Mouse (Mus musculus) olfactory bulb, adult 2 months (tissue): ENCODE data around the gene Sppl3. TPM values are rescaled to one million over a fixed set of nuclear protein-coding genes. Genes with fewer than 3 reads are reported as not detected.

ENCODE experiments used
- H3K27ac ChIP-seq: fragments of 200-500 bp; 2 replicates; pipeline ENCODE4 v1.5.1; 2012; ENCODE audit warnings: low read depth, low read length; ENCODE audit not compliant: insufficient read depth
- H3K4me1 ChIP-seq: fragments of 200-500 bp; 2 replicates; pipeline ENCODE4 v1.6.1; 2012; ENCODE audit warnings: low read length; ENCODE audit not compliant: control insufficient read depth, insufficient read depth
- H3K4me3 ChIP-seq: fragments of 200-500 bp; 2 replicates; pipeline ENCODE4 v1.5.1; 2012; ENCODE audit warnings: mild to moderate bottlenecking, low read depth, low read length, moderate library complexity; ENCODE audit not compliant: insufficient read depth
- CTCF ChIP-seq: fragments of 200-500 bp; IDR thresholded peaks from 2 replicates; pipeline ENCODE4 v1.5.1; 2012; ENCODE audit warnings: low read depth, mild to moderate bottlenecking, low read length, moderate library complexity; ENCODE audit not compliant: insufficient read depth
- POLR2A ChIP-seq: fragments of 200-500 bp; IDR thresholded peaks from 2 replicates; pipeline ENCODE4 v1.6.1; 2012; ENCODE audit warnings: mild to moderate bottlenecking, low read depth, low read length, moderate library complexity; ENCODE audit not compliant: insufficient read depth
- WGBS: fragments of 180-500 bp; shearing (Covaris S2); methylation state at CpG from one replicate; pipeline ENCODE4 v1.1.7; 2018; 5-methylcytosine and 5-hydroxymethylcytosine counted together
- polyA plus RNA-seq: library from polyadenylated mRNA; stranded (reverse); fragments of >200 nt; gene quantifications from 2 replicates; pipeline ENCODE4 v1.2.4, GENCODE M21; 2012; ENCODE audit warnings: low replicate concordance; ENCODE audit not compliant: missing spikeins, insufficient read depth, insufficient read length

Gene Sppl3
- polyA plus RNA-seq, 1 experiment: not detected

- H3K27ac ChIP-seq: no peak overlapping the region
- H3K4me1 ChIP-seq: no peaks in the 10 kb centered on the region
- no peak overlapping the region for H3K4me3 ChIP-seq
- whole genome bisulfite sequencing: 56% methylated on average over 4 of the region's 4 CpGs
- TF ChIP-seq POLR2A (no peak), CTCF (no peak)
These were observed 15.2 kb downstream of the Sppl3 start for GRCm38 (mm10) chr5:115026170-115026569.

DNA sequence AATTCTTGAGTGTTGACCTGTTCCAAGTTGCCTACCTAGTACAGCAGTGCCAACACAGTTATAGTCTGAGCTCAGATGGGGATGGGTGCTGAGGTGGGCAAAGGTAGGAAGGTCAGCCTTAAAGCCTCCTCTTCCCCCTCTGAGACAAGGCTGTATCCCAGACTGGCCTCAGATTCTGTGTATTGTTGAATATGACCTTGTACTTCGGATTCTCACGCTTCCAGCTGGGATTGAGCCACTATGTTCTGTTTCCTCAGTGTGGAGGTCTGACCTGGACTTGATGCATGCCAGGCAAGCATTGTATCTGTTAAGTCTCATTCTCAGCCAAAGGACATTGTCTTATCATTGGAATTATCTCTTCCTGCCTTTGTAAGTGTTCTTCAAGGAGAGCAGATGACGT lies 16.2 kb downstream of the Sppl3 start:
- TF ChIP-seq POLR2A: no peak
- no peak for TF ChIP-seq CTCF
- no peak overlapping the region for H3K4me3 ChIP-seq
- peaks cover 4% of the 10 kb centered on the region; the same call in 1 of the 2 replicates for H3K4me1 ChIP-seq
- no peak overlapping the region; the same call in 1 of the 2 replicates for H3K27ac ChIP-seq
- WGBS: 85% methylated on average over 3 of the region's 3 CpGs

DNA sequence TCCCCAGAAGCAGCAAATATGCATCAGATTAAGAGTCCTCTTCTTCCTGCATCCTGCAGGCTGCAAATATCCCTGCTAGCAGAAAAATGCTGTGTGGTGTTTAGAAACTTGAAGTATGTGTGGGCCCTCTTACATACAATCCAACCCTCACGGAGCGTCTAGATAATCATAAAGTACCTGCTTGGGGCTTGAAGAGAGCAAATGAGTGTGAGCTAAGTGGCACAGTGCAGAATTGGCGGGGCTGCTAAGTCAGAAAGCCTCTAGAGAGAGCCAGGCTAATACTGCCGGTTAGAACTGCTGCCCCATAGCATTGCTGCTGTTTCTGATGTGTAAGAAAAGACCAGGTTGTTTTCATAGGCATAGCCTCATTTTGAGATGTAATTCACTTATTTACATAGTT lies 18.0 kb downstream of the Sppl3 start:
- peaks cover 6% of the 10 kb centered on the region; the same call in 1 of the 2 replicates for H3K4me1 ChIP-seq
- 78% methylated on average over 4 of the region's 4 CpGs for WGBS
- no peak overlapping the region for H3K4me3 ChIP-seq
- TF ChIP-seq POLR2A: no peak
- no peak for TF ChIP-seq CTCF
- no peak overlapping the region for H3K27ac ChIP-seq

GRCm38 (mm10) chr5:115029509-115029908 lies 18.6 kb downstream of the Sppl3 start:
- Histone ChIP-seq H3K4me3 (no peak overlapping the region), H3K27ac (no peak overlapping the region), H3K4me1 (peaks cover 6% of the 10 kb centered on the region; the same call in 1 of the 2 replicates)
- 81% methylated on average over 3 of the region's 3 CpGs for WGBS
- TF ChIP-seq POLR2A: no peak
- no peak for TF ChIP-seq CTCF

- no peak overlapping the region for H3K4me3 ChIP-seq
- H3K4me1 ChIP-seq: peaks cover 7% of the 10 kb centered on the region; the same call in 1 of the 2 replicates
- TF ChIP-seq POLR2A: no peak
- no peak for TF ChIP-seq CTCF
- WGBS: 86% methylated on average over 5 of the region's 5 CpGs
- H3K27ac ChIP-seq: no peak overlapping the region
These were observed 20.6 kb downstream of the Sppl3 start for GRCm38 (mm10) chr5:115031576-115031975.

GRCm38 (mm10) chr5:115032620-115033019 lies 21.7 kb downstream of the Sppl3 start:
- H3K27ac ChIP-seq: no peak overlapping the region
- no peak for TF ChIP-seq CTCF
- TF ChIP-seq POLR2A: no peak
- peaks cover 8% of the 10 kb centered on the region; the same call in 1 of the 2 replicates for H3K4me1 ChIP-seq
- no peak overlapping the region for H3K4me3 ChIP-seq
- 87% methylated on average over 2 of the region's 2 CpGs for WGBS

DNA sequence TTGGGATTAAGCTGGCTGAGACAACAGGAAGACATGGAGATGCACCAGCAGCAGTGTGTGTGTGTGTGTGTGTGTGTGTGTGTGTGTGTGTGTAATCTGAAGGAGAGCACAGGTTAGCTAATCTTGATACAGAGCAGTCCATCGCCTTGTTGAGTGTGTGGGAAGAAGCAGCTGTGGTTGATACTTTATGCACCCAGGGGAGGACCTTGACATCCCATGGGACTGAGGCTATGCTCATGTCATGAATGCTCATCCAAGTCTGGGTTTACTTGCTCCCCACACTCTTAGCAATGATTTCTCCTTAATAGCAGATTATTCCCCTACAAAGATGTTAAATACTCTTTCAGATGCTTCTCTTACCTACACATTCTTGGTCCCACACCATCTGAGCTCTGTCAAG lies 24.3 kb downstream of the Sppl3 start:
- WGBS: 75% methylated on average over 1 of the region's 1 CpGs

GRCm38 (mm10) chr5:115037099-115037498 lies 26.2 kb downstream of the Sppl3 start:
- Histone ChIP-seq H3K27ac (no peak overlapping the region), H3K4me1 (peaks cover 5% of the 10 kb centered on the region; the same call in 1 of the 2 replicates), H3K4me3 (no peak overlapping the region)
- TF ChIP-seq POLR2A (no peak), CTCF (no peak)
- WGBS: 75% methylated on average over 2 of the region's 2 CpGs

More for the DNA sequence above, 24.3 kb downstream of the Sppl3 start:
- no peak for TF ChIP-seq POLR2A
- no peak for TF ChIP-seq CTCF
- Histone ChIP-seq H3K4me1 (peaks cover 8% of the 10 kb centered on the region; the same call in 1 of the 2 replicates), H3K4me3 (no peak overlapping the region), H3K27ac (no peak overlapping the region)

- TF ChIP-seq POLR2A (no peak), CTCF (no peak)
- Histone ChIP-seq H3K27ac (no peak overlapping the region), H3K4me3 (no peak overlapping the region), H3K4me1 (peaks cover 5% of the 10 kb centered on the region)
- 32% methylated on average over 4 of the region's 4 CpGs for WGBS
These were observed 29.8 kb downstream of the Sppl3 start for GRCm38 (mm10) chr5:115040756-115041155.

- TF ChIP-seq POLR2A: no peak
- TF ChIP-seq CTCF: no peak
These were observed 32.7 kb downstream of the Sppl3 start for GRCm38 (mm10) chr5:115043626-115044025.

More at GRCm38 (mm10) chr5:115043626-115044025, 32.7 kb downstream of the Sppl3 start:
- Histone ChIP-seq H3K27ac (no peak overlapping the region), H3K4me3 (no peak overlapping the region), H3K4me1 (peaks cover 3% of the 10 kb centered on the region)
- 90% methylated on average over 4 of the region's 4 CpGs for WGBS
